ENCODE assay signal across 17 mouse cellular contexts in genomic region chrX:73864692-73865091, GRCm38 (mm10). TPM values are rescaled to one million over a fixed set of nuclear protein-coding genes. Genes with fewer than 3 reads are reported as not detected.
DNase-seq lines count a peak whose midpoint lies in the region; ATAC-seq and TF ChIP-seq lines count a peak whose summit lies in the region.
"Had no signal": no experiment of that assay in that cellular context is flagged by ENCODE, and none has a peak within 500 bp of the region (broad histone marks: within the 10 kb centered on the region; RNA-seq: fewer than 3 reads in every experiment).

No protein-coding gene starts in this region.

- peak; percentile 65 for ATAC-seq in forebrain, embryonic 14.5 days
- ATAC-seq in hindbrain, postnatal 0 days: peak; percentile 68; the same call in 1 of the 2 replicates
- ATAC-seq in neural tube, embryonic 14.5 days (ENCODE audit: low read depth): peak; percentile 80

- peak overlapping the region; percentile 7; the same call in 1 of the 2 replicates for H3K4me2 ChIP-seq in forebrain, embryonic 14.5 days (ENCODE audit: low read length)
- no peak overlapping the region for H3K4me2 ChIP-seq in hindbrain, postnatal 0 days (ENCODE audit: low read depth, low read length)
- no peak overlapping the region for H3K4me2 ChIP-seq in neural tube, embryonic 14.5 days (ENCODE audit: low read depth, low read length)
- H3K4me2 ChIP-seq: heart, embryonic 11.5 days had no signal

- WGBS in forebrain, embryonic 14.5 days: 47% methylated on average over 3 of the region's 3 CpGs
- 58% methylated on average over 3 of the region's 3 CpGs for WGBS in hindbrain, postnatal 0 days
- WGBS in neural tube, embryonic 14.5 days: 43% methylated on average over 3 of the region's 3 CpGs

- H3K4me1 ChIP-seq in forebrain, embryonic 14.5 days (ENCODE audit: control insufficient read depth, insufficient read depth, low read length): peaks cover 12% of the 10 kb centered on the region
- H3K4me1 ChIP-seq in hindbrain, postnatal 0 days (ENCODE audit: insufficient read depth, low read length): no peaks in the 10 kb centered on the region
- no peaks in the 10 kb centered on the region for H3K4me1 ChIP-seq in neural tube, embryonic 14.5 days (ENCODE audit: control insufficient read depth, insufficient read depth, low read length)

- no peak overlapping the region for H3K4me3 ChIP-seq in forebrain, embryonic 14.5 days (ENCODE audit: low read depth, low read length)
- no peak overlapping the region for H3K4me3 ChIP-seq in hindbrain, postnatal 0 days (ENCODE audit: low read length)
- no peak overlapping the region for H3K4me3 ChIP-seq in neural tube, embryonic 14.5 days (ENCODE audit: low read depth, low read length)
- H3K4me3 ChIP-seq: gastrocnemius, adult 2 months had no signal

- intact Hi-C loops in heart, postnatal 36 days (cut with DNase I): no loop called here

- no peak for TF ChIP-seq CTCF in hindbrain, postnatal 0 days (IDR thresholded peaks at IDR 0.05; ENCODE audit: low read depth)

- H3K9me3 ChIP-seq in forebrain, embryonic 14.5 days (replicated peaks; ENCODE audit: control insufficient read depth, low read length): no peaks in the 10 kb centered on the region
- no peaks in the 10 kb centered on the region for H3K9me3 ChIP-seq in hindbrain, postnatal 0 days (ENCODE audit: low read length)
- H3K9me3 ChIP-seq in neural tube, embryonic 14.5 days (ENCODE audit: control insufficient read depth, low read length): no peaks in the 10 kb centered on the region

- H3K27ac ChIP-seq in forebrain, embryonic 14.5 days (ENCODE audit: low read depth, low read length): peak overlapping the region; percentile 68
- H3K27ac ChIP-seq in hindbrain, postnatal 0 days: no peak overlapping the region
- no peak overlapping the region for H3K27ac ChIP-seq in neural tube, embryonic 14.5 days (ENCODE audit: low read depth, low read length)
- H3K27ac ChIP-seq: gastrocnemius, adult 2 months; liver, embryonic 14.5 days had no signal

- peaks cover 33% of the 10 kb centered on the region for H3K36me3 ChIP-seq in forebrain, embryonic 14.5 days (ENCODE audit: control insufficient read depth, insufficient read depth, low read length)
- no peaks in the 10 kb centered on the region; the same call in none of the 2 replicates for H3K36me3 ChIP-seq in hindbrain, postnatal 0 days (ENCODE audit: insufficient read depth, low read length)
- 0 out of 2 replicates have a peak, but pooled peaks cover 4% of the 10 kb centered on the region for H3K36me3 ChIP-seq in neural tube, embryonic 14.5 days (ENCODE audit: control insufficient read depth, insufficient read depth, low read length)

- DNase-seq in heart, adult 11 months: peak; percentile 72
- no peak for DNase-seq in heart, postnatal 36 days
- peak; percentile 83 for DNase-seq in forebrain, embryonic 14.5 days (ENCODE audit: low spot score)
- peak; percentile 53 for DNase-seq in hindbrain, postnatal 0 days (ENCODE audit: low spot score)
- no peak for DNase-seq in lung, postnatal 4 days
- DNase-seq in adrenal gland, postnatal 4 days (ENCODE audit: low spot score in 2 of 2): no peak
- no peak for DNase-seq in right cerebral cortex, postnatal 25 days
- DNase-seq: cerebellum, postnatal 25 days; gastrocnemius, adult 2 months; lung, postnatal 14 days; thymus, postnatal 25 days had no signal

- no peaks in the 10 kb centered on the region for H3K27me3 ChIP-seq in forebrain, embryonic 14.5 days (replicated peaks; ENCODE audit: control insufficient read depth, insufficient read depth, low read length)
- no peaks in the 10 kb centered on the region for H3K27me3 ChIP-seq in hindbrain, postnatal 0 days (ENCODE audit: insufficient read depth, low read length)
- no peaks in the 10 kb centered on the region for H3K27me3 ChIP-seq in neural tube, embryonic 14.5 days (ENCODE audit: control insufficient read depth, insufficient read depth, low read length)

- no peak overlapping the region for H3K9ac ChIP-seq in forebrain, embryonic 14.5 days (ENCODE audit: low read length)
- H3K9ac ChIP-seq in hindbrain, postnatal 0 days (replicated peaks; ENCODE audit: low read length): no peak overlapping the region
- no peak overlapping the region for H3K9ac ChIP-seq in neural tube, embryonic 14.5 days (replicated peaks; ENCODE audit: low read depth, low read length)
- H3K9ac ChIP-seq: liver, embryonic 14.5 days had no signal

RNA-seq across cellular contexts. Expression of gene Avpr2, which starts 27.2 kb away (rescaled TPM):
- total RNA-seq in heart, postnatal 36 days (2021): not detected
- polyA plus RNA-seq in forebrain, embryonic 14.5 days (2014; fragmentation: Nextera tagmentation; extraction: Ambion mirVana): 0.26 TPM in 1 of 2 replicates, not detected in the other
- total RNA-seq in hindbrain, postnatal 0 days (2014; rRNA removed): not detected in 2 replicates
- not detected in 2 replicates for polyA plus RNA-seq in hindbrain, postnatal 0 days (2015; fragmentation: Nextera tagmentation; extraction: Ambion mirVana)
- 0.09 TPM in 1 of 2 replicates, not detected in the other for polyA plus RNA-seq in neural tube, embryonic 14.5 days (2014; fragmentation: Nextera tagmentation; extraction: Ambion mirVana)
- total RNA-seq in adrenal gland, postnatal 4 days (2021): under 1 TPM in 1 of 2 experiments, not detected in 1; 0.76 TPM
- total RNA-seq: gastrocnemius, adult 2 months; layer of hippocampus, postnatal 10 days; left cerebral cortex, postnatal 25 days had no signal
- polyA plus RNA-seq: heart, embryonic 11.5 days had no signal

RNA-seq across cellular contexts. Expression of gene L1cam, which starts 31.2 kb away (rescaled TPM):
- 1 to 10 TPM; 2.8 to 4.5 TPM for total RNA-seq in heart, postnatal 36 days (2021)
- 53.6 and 77.2 TPM in 2 replicates for polyA plus RNA-seq in forebrain, embryonic 14.5 days (2014; fragmentation: Nextera tagmentation; extraction: Ambion mirVana)
- 237 and 269 TPM in 2 replicates for total RNA-seq in hindbrain, postnatal 0 days (2014; rRNA removed)
- 57.4 and 73.8 TPM in 2 replicates for polyA plus RNA-seq in hindbrain, postnatal 0 days (2015; fragmentation: Nextera tagmentation; extraction: Ambion mirVana)
- polyA plus RNA-seq in neural tube, embryonic 14.5 days (2014; fragmentation: Nextera tagmentation; extraction: Ambion mirVana): 107 and 136 TPM in 2 replicates
- total RNA-seq in adrenal gland, postnatal 4 days (2021): 10 to 100 TPM; 27.6 to 45.7 TPM
- total RNA-seq: hematopoietic stem cell, adult 5-6 weeks had no signal

RNA-seq across cellular contexts. Expression of gene Pdzd4, which starts 39.9 kb away (rescaled TPM):
- 1 to 10 TPM; 1.4 to 1.5 TPM for total RNA-seq in heart, postnatal 36 days (2021)
- polyA plus RNA-seq in forebrain, embryonic 14.5 days (2014; fragmentation: Nextera tagmentation; extraction: Ambion mirVana): 5.4 and 8.0 TPM in 2 replicates
- 137 and 159 TPM in 2 replicates for total RNA-seq in hindbrain, postnatal 0 days (2014; rRNA removed)
- 3.4 and 3.5 TPM in 2 replicates for polyA plus RNA-seq in hindbrain, postnatal 0 days (2015; fragmentation: Nextera tagmentation; extraction: Ambion mirVana)
- polyA plus RNA-seq in neural tube, embryonic 14.5 days (2014; fragmentation: Nextera tagmentation; extraction: Ambion mirVana): 5.4 and 6.5 TPM in 2 replicates
- 1 to 10 TPM; 8.2 to 9.8 TPM for total RNA-seq in adrenal gland, postnatal 4 days (2021)

RNA-seq across cellular contexts. Expression of gene Arhgap4, which starts 57.0 kb away (rescaled TPM):
- total RNA-seq in heart, postnatal 36 days (2021): 1 to 10 TPM; 1.2 to 1.5 TPM
- polyA plus RNA-seq in forebrain, embryonic 14.5 days (2014; fragmentation: Nextera tagmentation; extraction: Ambion mirVana): 1.3 and 2.0 TPM in 2 replicates
- total RNA-seq in hindbrain, postnatal 0 days (2014; rRNA removed): 7.0 and 7.1 TPM in 2 replicates
- polyA plus RNA-seq in hindbrain, postnatal 0 days (2015; fragmentation: Nextera tagmentation; extraction: Ambion mirVana): 1.6 and 1.7 TPM in 2 replicates
- polyA plus RNA-seq in neural tube, embryonic 14.5 days (2014; fragmentation: Nextera tagmentation; extraction: Ambion mirVana): 3.3 and 3.8 TPM in 2 replicates
- total RNA-seq in adrenal gland, postnatal 4 days (2021): 10 to 100 TPM in 1 of 2 experiments, 1 to 10 TPM in 1; 6.6 to 10.1 TPM

RNA-seq across cellular contexts. Expression of gene Naa10, which starts 57.1 kb away (rescaled TPM):
- total RNA-seq in heart, postnatal 36 days (2021): 10 to 100 TPM; 58.2 to 61.4 TPM
- polyA plus RNA-seq in forebrain, embryonic 14.5 days (2014; fragmentation: Nextera tagmentation; extraction: Ambion mirVana): 104 TPM in 2 replicates
- 70.7 and 79.2 TPM in 2 replicates for total RNA-seq in hindbrain, postnatal 0 days (2014; rRNA removed)
- 102 and 104 TPM in 2 replicates for polyA plus RNA-seq in hindbrain, postnatal 0 days (2015; fragmentation: Nextera tagmentation; extraction: Ambion mirVana)
- 94.5 and 106 TPM in 2 replicates for polyA plus RNA-seq in neural tube, embryonic 14.5 days (2014; fragmentation: Nextera tagmentation; extraction: Ambion mirVana)
- total RNA-seq in adrenal gland, postnatal 4 days (2021): 100 to 1,000 TPM in 1 of 2 experiments, 10 to 100 TPM in 1; 98.4 to 104 TPM

Comparison
In these comparisons a context has a peak if more than half of its experiments do, and no peak if none do; other contexts are left out.
1. DNase-seq: peak in heart, adult 11 months (single experiment), forebrain, embryonic 14.5 days (single experiment) and hindbrain, postnatal 0 days (single experiment); none in heart, postnatal 36 days (0 of 2), lung, postnatal 4 days (0 of 2), adrenal gland, postnatal 4 days (0 of 2) and right cerebral cortex, postnatal 25 days (single experiment).
2. RNA of gene L1cam, which starts 31.2 kb away (total RNA-seq): 237 to 269 TPM in hindbrain, postnatal 0 days and 27.6 to 45.7 TPM in adrenal gland, postnatal 4 days; 2.8 to 4.5 TPM in heart, postnatal 36 days; every median in the first group is over 4 times any median in the second.
3. RNA of gene Pdzd4, which starts 39.9 kb away (total RNA-seq): 137 to 159 TPM in hindbrain, postnatal 0 days; 8.2 to 9.8 TPM in adrenal gland, postnatal 4 days and 1.4 to 1.5 TPM in heart, postnatal 36 days; every median in the first group is over 10 times any median in the second.
4. Peak in every context shown above with its lines, with median percentiles within 50 percentile points of each other: ATAC-seq.